Mouse (Mus musculus): ENCODE measurements around the gene Kctd10. TPM values are rescaled to one million over a fixed set of nuclear protein-coding genes. Genes with fewer than 3 reads are reported as not detected.

Gene Kctd10
- polyA plus RNA-seq, 1 experiment from 2014 or later = 230 TPM

- H3K9ac ChIP-seq (replicated peaks; ENCODE audit: low read depth) = no peak overlapping the region
- ATAC-seq (peak; percentile 29), DNase-seq (ENCODE audit: low spot score) (peak; percentile 76)
- no peaks in the 10 kb centered on the region for H3K27me3 ChIP-seq (replicated peaks; ENCODE audit: insufficient read depth, low read length)
- peak overlapping the region; percentile 73 for H3K27ac ChIP-seq (ENCODE audit: low read length)
- H3K9me3 ChIP-seq (ENCODE audit: low read length) = no peaks in the 10 kb centered on the region
- H3K36me3 ChIP-seq (ENCODE audit: insufficient read depth, low read length) = peaks cover 28% of the 10 kb centered on the region
- WGBS = 63% methylated on average over 9 of the region's 9 CpGs
- peaks cover 16% of the 10 kb centered on the region; the same call in 1 of the 2 replicates for H3K4me1 ChIP-seq (ENCODE audit: insufficient read depth, low read depth, low read length)
- TF ChIP-seq CTCF (IDR thresholded peaks at IDR 0.05) (peak; percentile 82), EP300 (IDR thresholded peaks at IDR 0.05) (0 out of 2 replicates have a peak, but pooled peaks have one; percentile 47)
- no peak overlapping the region for H3K4me3 ChIP-seq (ENCODE audit: low read depth, low read length)
- H3K4me2 ChIP-seq (replicated peaks; ENCODE audit: low read depth, low read length) = no peak overlapping the region
Observed at GRCm38 (mm10) chr5:114383184-114383904, 3.0 kb upstream of the Kctd10 start.

GRCm38 (mm10) chr5:114381013-114381351, 674 bp upstream of the Kctd10 start:
- H3K4me3 ChIP-seq (ENCODE audit: low read depth, low read length) = peak overlapping the region; percentile 94
- peaks cover 36% of the 10 kb centered on the region for H3K4me1 ChIP-seq (ENCODE audit: insufficient read depth, low read depth, low read length)
- H3K4me2 ChIP-seq (replicated peaks; ENCODE audit: low read depth, low read length) = peak overlapping the region; percentile 65
- H3K9ac ChIP-seq (replicated peaks; ENCODE audit: low read depth) = peak overlapping the region; percentile 99
- under 1% methylated on average over 18 of the region's 18 CpGs for WGBS
- H3K36me3 ChIP-seq (ENCODE audit: insufficient read depth, low read length) = peaks cover 5% of the 10 kb centered on the region; the same call in 1 of the 2 replicates
- peak overlapping the region; percentile 97 for H3K27ac ChIP-seq (ENCODE audit: low read length)
- DNase-seq (ENCODE audit: low spot score) = peak; percentile 33
- peak; percentile 2; the same call in 1 of the 2 replicates for ATAC-seq
- TF ChIP-seq EP300 (IDR thresholded peaks at IDR 0.05) (no peak), CTCF (IDR thresholded peaks at IDR 0.05) (no peak)
- no peaks in the 10 kb centered on the region for H3K27me3 ChIP-seq (replicated peaks; ENCODE audit: insufficient read depth, low read length)
- no peaks in the 10 kb centered on the region for H3K9me3 ChIP-seq (ENCODE audit: low read length)

GRCm38 (mm10) chr5:114379763-114380162, 545 bp downstream of the Kctd10 start:
- peak overlapping the region; percentile 94 for H3K4me3 ChIP-seq (ENCODE audit: low read depth, low read length)
- WGBS = under 1% methylated on average over 20 of the region's 20 CpGs
- peaks cover 48% of the 10 kb centered on the region for H3K4me1 ChIP-seq (ENCODE audit: insufficient read depth, low read depth, low read length)
- peak overlapping the region; percentile 97 for H3K27ac ChIP-seq (ENCODE audit: low read length)
- no peaks in the 10 kb centered on the region for H3K27me3 ChIP-seq (replicated peaks; ENCODE audit: insufficient read depth, low read length)
- H3K36me3 ChIP-seq (ENCODE audit: insufficient read depth, low read length) = no peaks in the 10 kb centered on the region; the same call in 1 of the 2 replicates
- ATAC-seq = peak; percentile 4
- peak overlapping the region; percentile 65 for H3K4me2 ChIP-seq (replicated peaks; ENCODE audit: low read depth, low read length)
- peak overlapping the region; percentile 99 for H3K9ac ChIP-seq (replicated peaks; ENCODE audit: low read depth)
- peak; percentile 48 for DNase-seq (ENCODE audit: low spot score)
- 0 out of 2 replicates have a peak, but pooled peaks have one; percentile 6 for TF ChIP-seq CTCF (IDR thresholded peaks at IDR 0.05)
- no peak for TF ChIP-seq EP300 (IDR thresholded peaks at IDR 0.05)
- H3K9me3 ChIP-seq (ENCODE audit: low read length) = no peaks in the 10 kb centered on the region

- Histone ChIP-seq H3K4me3 (ENCODE audit: low read depth, low read length) (peak overlapping the region; percentile 94), H3K4me1 (ENCODE audit: insufficient read depth, low read depth, low read length) (peaks cover 51% of the 10 kb centered on the region), H3K36me3 (ENCODE audit: insufficient read depth, low read length) (peaks cover 2% of the 10 kb centered on the region; the same call in 1 of the 2 replicates), H3K4me2 (replicated peaks; ENCODE audit: low read depth, low read length) (peak overlapping the region; percentile 65), H3K27me3 (replicated peaks; ENCODE audit: insufficient read depth, low read length) (no peaks in the 10 kb centered on the region), H3K9ac (replicated peaks; ENCODE audit: low read depth) (peak overlapping the region; percentile 99), H3K9me3 (ENCODE audit: low read length) (no peaks in the 10 kb centered on the region), H3K27ac (ENCODE audit: low read length) (peak overlapping the region; percentile 97)
- peak; percentile 10; the same call in 1 of the 2 replicates for ATAC-seq
- TF ChIP-seq EP300 (IDR thresholded peaks at IDR 0.05) (peak; percentile 71), CTCF (IDR thresholded peaks at IDR 0.05) (no peak)
- DNase-seq (ENCODE audit: low spot score) = peak; percentile 91
- 11% methylated on average over 6 of the region's 6 CpGs for WGBS
Observed at GRCm38 (mm10) chr5:114378936-114379335, 1.4 kb downstream of the Kctd10 start.

- peaks cover 7% of the 10 kb centered on the region; the same call in 1 of the 2 replicates for H3K36me3 ChIP-seq (ENCODE audit: insufficient read depth, low read length)
- H3K4me1 ChIP-seq (ENCODE audit: insufficient read depth, low read depth, low read length) = peaks cover 57% of the 10 kb centered on the region
- peak overlapping the region; percentile 97 for H3K27ac ChIP-seq (ENCODE audit: low read length)
- DNase-seq (ENCODE audit: low spot score) (peak; percentile 90), ATAC-seq (no peak)
- H3K9ac ChIP-seq (replicated peaks; ENCODE audit: low read depth) = peak overlapping the region; percentile 99
- no peak; the same call in 1 of the 2 replicates for TF ChIP-seq CTCF (IDR thresholded peaks at IDR 0.05)
- peak; percentile 78 for TF ChIP-seq EP300 (IDR thresholded peaks at IDR 0.05)
- H3K4me3 ChIP-seq (ENCODE audit: low read depth, low read length) = peak overlapping the region; percentile 94
- no peaks in the 10 kb centered on the region for H3K27me3 ChIP-seq (replicated peaks; ENCODE audit: insufficient read depth, low read length)
- 11% methylated on average over 10 of the region's 10 CpGs for WGBS
- H3K4me2 ChIP-seq (replicated peaks; ENCODE audit: low read depth, low read length) = peak overlapping the region; percentile 65
- no peaks in the 10 kb centered on the region for H3K9me3 ChIP-seq (ENCODE audit: low read length)
Observed at GRCm38 (mm10) chr5:114378177-114378920, 2.0 kb downstream of the Kctd10 start.

Measured in lung, postnatal 0 days (tissue).